Mouse (Mus musculus) liver, embryonic 18 days (tissue): Measurements from ENCODE around the gene Nf1. TPM values are rescaled to one million over a fixed set of nuclear protein-coding genes. Genes with fewer than 3 reads are reported as not detected.

Source experiments
- polyA plus RNA-seq: library from polyadenylated mRNA; depleted of rRNA; stranded (reverse); fragments of >200 nt; gene quantifications from 2 replicates; pipeline ENCODE4 v1.2.3, GENCODE M21; 2012; rRNA removed

The Nf1 gene
- 2.7 and 3.1 TPM in 2 replicates for polyA plus RNA-seq

GRCm38 (mm10) chr11:79339234-79339807 lies at the start of gene Nf1:
Gene Nf1, plus strand, starts transcription at chr11:79339693.

GRCm38 (mm10) chr11:79296856-79297491 lies 42.5 kb upstream of the Nf1 start, which contains the start of gene Gm9964:
Gene Gm9964, minus strand, starts transcription at chr11:79296906.

GRCm38 (mm10) chr11:79503845-79504244 lies 164.4 kb downstream of the Nf1 start, which contains the start of gene Omg:
Gene Omg, minus strand, starts transcription at chr11:79504084.

GRCm38 (mm10) chr11:79523560-79524309 lies 184.2 kb downstream of the Nf1 start, which contains the start of gene Evi2b:
Gene Evi2b, minus strand, starts transcription at chr11:79523762.

GRCm38 (mm10) chr11:79530333-79530761 lies 190.9 kb downstream of the Nf1 start, which contains the start of the genes Evi2 and Evi2a:
Gene Evi2, minus strand, starts transcription at chr11:79530589.
Gene Evi2a, minus strand, starts transcription at chr11:79530609.

GRCm38 (mm10) chr11:79590664-79591590 lies 251.4 kb downstream of the Nf1 start, which contains the start of gene Rab11fip4:
Gene Rab11fip4, plus strand, starts transcription at chr11:79591212.

Other genes with a start within 250 kb of the Nf1 start
- 2.4 and 2.7 TPM in 2 replicates for gene Ksr1, start 193.3 kb upstream of the Nf1 start, polyA plus RNA-seq
- gene Wsb1, start 85.0 kb upstream of the Nf1 start, polyA plus RNA-seq = 39.5 and 45.5 TPM in 2 replicates
- gene Gm9964, start 42.8 kb upstream of the Nf1 start, polyA plus RNA-seq = not detected in 2 replicates
- gene Omg, start 164.4 kb downstream of the Nf1 start, polyA plus RNA-seq = 0.04 and 0.09 TPM in 2 replicates
- gene Evi2b, start 184.1 kb downstream of the Nf1 start, polyA plus RNA-seq = 15.3 and 19.9 TPM in 2 replicates
- 0.77 and 0.84 TPM in 2 replicates for gene Evi2, start 190.9 kb downstream of the Nf1 start, polyA plus RNA-seq
- gene Evi2a, start 190.9 kb downstream of the Nf1 start, polyA plus RNA-seq = 6.8 and 7.7 TPM in 2 replicates